Mouse (Mus musculus): ENCODE data around the gene Lzts3. TPM values are rescaled to one million over a fixed set of nuclear protein-coding genes. Genes with fewer than 3 reads are reported as not detected.

Lzts3 gene
- polyA plus RNA-seq, 1 experiment from 2014 or later: 0.84 TPM

- H3K9me3 ChIP-seq (ENCODE audit: control insufficient read depth, low read length): no peaks in the 10 kb centered on the region
- H3K27ac ChIP-seq (ENCODE audit: low read depth, low read length): no peak overlapping the region
- ATAC-seq (ENCODE audit: insufficient read depth, low FRiP score, low TSS enrichment) (no peak), DNase-seq (ENCODE audit: low spot score) (no peak)
- 82% methylated on average over 1 of the region's 1 CpGs for WGBS
- H3K36me3 ChIP-seq (ENCODE audit: control insufficient read depth, insufficient read depth, low read length): no peaks in the 10 kb centered on the region
- H3K4me1 ChIP-seq (ENCODE audit: control insufficient read depth, insufficient read depth, low read length): peaks cover 19% of the 10 kb centered on the region
- no peak overlapping the region for H3K4me2 ChIP-seq (ENCODE audit: low read depth)
- peaks cover 35% of the 10 kb centered on the region for H3K27me3 ChIP-seq (ENCODE audit: control insufficient read depth, insufficient read depth, low read length)
- H3K9ac ChIP-seq (ENCODE audit: low read length): no peak overlapping the region
- H3K4me3 ChIP-seq (ENCODE audit: low read depth, low read length): no peak overlapping the region
Observed at GRCm38 (mm10) chr2:130632416-130632815, 10.2 kb downstream of the Lzts3 start.

- ATAC-seq (ENCODE audit: insufficient read depth, low FRiP score, low TSS enrichment): peak; percentile 82
- Histone ChIP-seq H3K27me3 (ENCODE audit: control insufficient read depth, insufficient read depth, low read length) (peaks cover 10% of the 10 kb centered on the region), H3K9me3 (ENCODE audit: control insufficient read depth, low read length) (no peaks in the 10 kb centered on the region), H3K4me3 (ENCODE audit: low read depth, low read length) (peak within 1 kb of the TSS; percentile 96), H3K36me3 (ENCODE audit: control insufficient read depth, insufficient read depth, low read length) (0 out of 2 replicates have a peak, but pooled peaks cover 2% of the 10 kb centered on the region), H3K4me1 (ENCODE audit: control insufficient read depth, insufficient read depth, low read length) (peaks cover 12% of the 10 kb centered on the region; the same call in 1 of the 2 replicates), H3K27ac (ENCODE audit: low read depth, low read length) (no peak within 1 kb of the TSS), H3K4me2 (ENCODE audit: low read depth) (peak within 1 kb of the TSS; percentile 76), H3K9ac (ENCODE audit: low read length) (peak within 1 kb of the TSS; percentile 92)
- peak; percentile 87 for DNase-seq (ENCODE audit: low spot score)
- under 1% methylated on average over 25 of the region's 25 CpGs for WGBS
Observed at GRCm38 (mm10) chr2:130629839-130630203, 12.8 kb downstream of the Lzts3 start, which contains the start of the genes Fastkd5 and Ubox5. Fastkd5 (minus strand) TSS chr2:130630027. Ubox5 (minus strand) TSS chr2:130630038.

GRCm38 (mm10) chr2:130629080-130629838 is 13.3 kb downstream of the Lzts3 start:
- Histone ChIP-seq H3K27ac (ENCODE audit: low read depth, low read length) (no peak overlapping the region), H3K9ac (ENCODE audit: low read length) (peak overlapping the region; percentile 92), H3K9me3 (ENCODE audit: control insufficient read depth, low read length) (no peaks in the 10 kb centered on the region), H3K27me3 (ENCODE audit: control insufficient read depth, insufficient read depth, low read length) (peaks cover 5% of the 10 kb centered on the region; the same call in 1 of the 2 replicates), H3K4me2 (ENCODE audit: low read depth) (peak overlapping the region; percentile 76), H3K4me3 (ENCODE audit: low read depth, low read length) (peak overlapping the region; percentile 96), H3K36me3 (ENCODE audit: control insufficient read depth, insufficient read depth, low read length) (0 out of 2 replicates have a peak, but pooled peaks cover 2% of the 10 kb centered on the region), H3K4me1 (ENCODE audit: control insufficient read depth, insufficient read depth, low read length) (peaks cover 7% of the 10 kb centered on the region; the same call in 1 of the 2 replicates)
- DNase-seq (ENCODE audit: low spot score) (no peak), ATAC-seq (ENCODE audit: insufficient read depth, low FRiP score, low TSS enrichment) (peak; percentile 45)
- 3% methylated on average over 37 of the region's 37 CpGs for WGBS

GRCm38 (mm10) chr2:130628424-130628823 is 14.2 kb downstream of the Lzts3 start:
- Histone ChIP-seq H3K9me3 (ENCODE audit: control insufficient read depth, low read length) (no peaks in the 10 kb centered on the region), H3K27ac (ENCODE audit: low read depth, low read length) (no peak overlapping the region), H3K36me3 (ENCODE audit: control insufficient read depth, insufficient read depth, low read length) (0 out of 2 replicates have a peak, but pooled peaks cover 2% of the 10 kb centered on the region), H3K27me3 (ENCODE audit: control insufficient read depth, insufficient read depth, low read length) (no peaks in the 10 kb centered on the region), H3K4me2 (ENCODE audit: low read depth) (no peak overlapping the region), H3K9ac (ENCODE audit: low read length) (no peak overlapping the region), H3K4me3 (ENCODE audit: low read depth, low read length) (no peak overlapping the region), H3K4me1 (ENCODE audit: control insufficient read depth, insufficient read depth, low read length) (peaks cover 4% of the 10 kb centered on the region; the same call in 1 of the 2 replicates)
- DNase-seq (ENCODE audit: low spot score): no peak
- 64% methylated on average over 3 of the region's 3 CpGs for WGBS
- no peak for ATAC-seq (ENCODE audit: insufficient read depth, low FRiP score, low TSS enrichment)

GRCm38 (mm10) chr2:130618972-130619371 is 23.6 kb downstream of the Lzts3 start:
- 94% methylated on average over 7 of the region's 7 CpGs for WGBS

DNA sequence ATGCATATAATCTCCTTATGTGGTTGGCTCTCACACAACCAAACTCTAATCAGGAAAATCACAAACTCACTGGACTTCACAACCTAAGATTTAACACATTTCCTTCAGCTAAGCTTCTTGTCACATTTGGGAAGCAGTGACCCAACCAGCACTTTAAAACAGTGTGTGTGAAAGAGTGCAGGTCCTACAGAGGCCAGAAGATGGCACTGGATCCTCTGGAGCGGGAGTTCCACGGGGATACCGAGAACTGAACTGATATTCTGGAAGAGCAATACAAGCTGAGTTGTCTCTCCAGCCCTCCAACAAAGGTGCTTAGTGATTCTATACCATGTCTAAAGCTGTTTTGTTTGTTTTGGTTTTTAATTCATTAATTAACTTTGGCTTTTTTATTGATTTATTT is 29.5 kb downstream of the Lzts3 start:
- 72% methylated on average over 3 of the region's 3 CpGs for WGBS
- Histone ChIP-seq H3K27me3 (ENCODE audit: control insufficient read depth, insufficient read depth, low read length) (no peaks in the 10 kb centered on the region), H3K9ac (ENCODE audit: low read length) (no peak overlapping the region), H3K4me1 (ENCODE audit: control insufficient read depth, insufficient read depth, low read length) (no peaks in the 10 kb centered on the region), H3K36me3 (ENCODE audit: control insufficient read depth, insufficient read depth, low read length) (peaks cover 8% of the 10 kb centered on the region), H3K4me2 (ENCODE audit: low read depth) (no peak overlapping the region), H3K4me3 (ENCODE audit: low read depth, low read length) (no peak overlapping the region), H3K27ac (ENCODE audit: low read depth, low read length) (no peak overlapping the region), H3K9me3 (ENCODE audit: control insufficient read depth, low read length) (no peaks in the 10 kb centered on the region)
- DNase-seq (ENCODE audit: low spot score) (no peak), ATAC-seq (ENCODE audit: insufficient read depth, low FRiP score, low TSS enrichment) (no peak)

More at GRCm38 (mm10) chr2:130618972-130619371, 23.6 kb downstream of the Lzts3 start:
- Histone ChIP-seq H3K4me1 (ENCODE audit: control insufficient read depth, insufficient read depth, low read length) (no peaks in the 10 kb centered on the region), H3K9ac (ENCODE audit: low read length) (no peak overlapping the region), H3K4me3 (ENCODE audit: low read depth, low read length) (no peak overlapping the region), H3K9me3 (ENCODE audit: control insufficient read depth, low read length) (no peaks in the 10 kb centered on the region), H3K4me2 (ENCODE audit: low read depth) (no peak overlapping the region), H3K27ac (ENCODE audit: low read depth, low read length) (no peak overlapping the region), H3K27me3 (ENCODE audit: control insufficient read depth, insufficient read depth, low read length) (no peaks in the 10 kb centered on the region), H3K36me3 (ENCODE audit: control insufficient read depth, insufficient read depth, low read length) (peaks cover 8% of the 10 kb centered on the region)
- ATAC-seq (ENCODE audit: insufficient read depth, low FRiP score, low TSS enrichment) (no peak), DNase-seq (ENCODE audit: low spot score) (no peak)

DNA sequence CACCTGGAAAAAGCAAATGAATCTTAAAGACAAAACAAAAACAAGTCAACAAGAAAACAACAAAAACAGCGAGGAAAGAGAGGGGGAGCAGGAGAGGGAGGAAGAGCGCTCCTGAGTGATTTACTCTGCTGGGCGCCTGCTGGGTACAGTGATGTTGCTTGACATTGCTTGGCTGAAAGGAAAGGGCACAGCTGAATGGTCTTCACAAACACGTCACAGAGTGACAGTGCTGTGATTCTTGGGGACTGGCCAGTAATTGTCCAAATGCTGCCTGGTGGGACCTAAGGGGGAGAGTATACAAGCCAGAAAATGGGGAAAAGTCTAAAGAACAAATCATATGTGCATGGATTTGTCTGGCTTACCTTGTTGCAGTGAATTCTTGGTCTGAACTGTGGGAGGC is 40.4 kb downstream of the Lzts3 start:
- DNase-seq (ENCODE audit: low spot score) (no peak), ATAC-seq (ENCODE audit: insufficient read depth, low FRiP score, low TSS enrichment) (no peak)
- peaks cover 8% of the 10 kb centered on the region for H3K36me3 ChIP-seq (ENCODE audit: control insufficient read depth, insufficient read depth, low read length)
- H3K4me3 ChIP-seq (ENCODE audit: low read depth, low read length): no peak overlapping the region
- H3K27me3 ChIP-seq (ENCODE audit: control insufficient read depth, insufficient read depth, low read length): no peaks in the 10 kb centered on the region
- no peaks in the 10 kb centered on the region for H3K4me1 ChIP-seq (ENCODE audit: control insufficient read depth, insufficient read depth, low read length)
- 90% methylated on average over 4 of the region's 4 CpGs for WGBS
- H3K9ac ChIP-seq (ENCODE audit: low read length): no peak overlapping the region
- no peaks in the 10 kb centered on the region for H3K9me3 ChIP-seq (ENCODE audit: control insufficient read depth, low read length)
- H3K27ac ChIP-seq (ENCODE audit: low read depth, low read length): no peak overlapping the region
- H3K4me2 ChIP-seq (ENCODE audit: low read depth): no peak overlapping the region

DNA sequence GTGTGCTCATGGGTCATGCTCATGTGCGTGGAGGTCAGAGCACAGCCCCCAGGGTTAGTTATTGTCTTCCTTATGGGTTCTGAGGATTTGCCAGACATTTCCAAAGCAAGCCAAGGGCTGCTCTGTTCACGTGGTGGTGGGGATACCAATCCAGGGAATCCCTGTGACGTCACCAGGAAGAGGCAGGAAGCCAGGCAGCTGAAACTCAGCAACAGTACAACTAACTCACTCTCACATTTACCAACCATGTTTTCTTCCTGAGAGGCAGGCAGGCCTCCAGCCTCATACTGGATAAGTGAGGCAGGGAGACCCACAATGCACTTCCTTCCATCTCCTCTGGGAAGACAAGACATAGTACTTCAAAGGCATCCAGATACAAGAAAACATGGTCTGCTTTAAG is 44.2 kb downstream of the Lzts3 start:
- no peaks in the 10 kb centered on the region for H3K27me3 ChIP-seq (ENCODE audit: control insufficient read depth, insufficient read depth, low read length)
- no peak overlapping the region for H3K27ac ChIP-seq (ENCODE audit: low read depth, low read length)
- no peaks in the 10 kb centered on the region for H3K4me1 ChIP-seq (ENCODE audit: control insufficient read depth, insufficient read depth, low read length)
- H3K4me2 ChIP-seq (ENCODE audit: low read depth): no peak overlapping the region
- H3K36me3 ChIP-seq (ENCODE audit: control insufficient read depth, insufficient read depth, low read length): peaks cover 8% of the 10 kb centered on the region
- 86% methylated on average over 3 of the region's 3 CpGs for WGBS
- H3K9ac ChIP-seq (ENCODE audit: low read length): no peak overlapping the region
- DNase-seq (ENCODE audit: low spot score): no peak
- ATAC-seq (ENCODE audit: insufficient read depth, low FRiP score, low TSS enrichment): no peak
- H3K9me3 ChIP-seq (ENCODE audit: control insufficient read depth, low read length): no peaks in the 10 kb centered on the region
- H3K4me3 ChIP-seq (ENCODE audit: low read depth, low read length): no peak overlapping the region

DNA sequence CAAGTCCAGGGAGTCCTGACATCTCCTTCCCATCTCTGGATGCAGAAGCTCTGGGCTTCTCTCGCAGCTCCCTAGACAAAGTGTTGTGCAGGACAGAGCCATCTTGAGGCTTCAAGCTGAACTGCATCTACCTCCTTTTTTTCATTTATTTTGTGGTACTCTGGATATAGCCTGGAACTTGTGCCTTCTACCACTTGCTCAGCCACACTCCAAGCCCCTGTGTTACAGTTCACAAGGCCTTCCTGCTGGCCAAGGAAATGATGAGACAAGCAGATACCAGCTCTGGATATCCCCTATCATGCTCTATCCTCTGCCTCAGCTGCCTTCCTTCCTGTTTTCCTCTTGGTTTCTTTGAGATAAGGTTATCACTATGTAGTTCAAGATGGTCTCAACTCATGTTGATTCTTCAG is 45.0 kb downstream of the Lzts3 start:
- Histone ChIP-seq H3K36me3 (ENCODE audit: control insufficient read depth, insufficient read depth, low read length) (peaks cover 8% of the 10 kb centered on the region), H3K4me3 (ENCODE audit: low read depth, low read length) (no peak overlapping the region), H3K9ac (ENCODE audit: low read length) (no peak overlapping the region), H3K9me3 (ENCODE audit: control insufficient read depth, low read length) (no peaks in the 10 kb centered on the region), H3K27ac (ENCODE audit: low read depth, low read length) (no peak overlapping the region), H3K27me3 (ENCODE audit: control insufficient read depth, insufficient read depth, low read length) (no peaks in the 10 kb centered on the region), H3K4me1 (ENCODE audit: control insufficient read depth, insufficient read depth, low read length) (no peaks in the 10 kb centered on the region), H3K4me2 (ENCODE audit: low read depth) (no peak overlapping the region)
- 20% methylated on average over 1 of the region's 1 CpGs for WGBS
- ATAC-seq (ENCODE audit: insufficient read depth, low FRiP score, low TSS enrichment): no peak
- no peak for DNase-seq (ENCODE audit: low spot score)

All from neural tube, embryonic 11.5 days (tissue).